Mouse (Mus musculus) CH12.LX (cell line): ENCODE results near the gene Kcnj11. TPM values are rescaled to one million over a fixed set of nuclear protein-coding genes. Genes with fewer than 3 reads are reported as not detected.

Experiments used
- DNase-seq: peaks from one replicate; pipeline ENCODE4 v3.0.0-alpha.2; 2013; ENCODE audit errors: extremely low read depth
- H3K27ac ChIP-seq: 2 replicates; pipeline ENCODE4 v1.5.1; 2012; ENCODE audit warnings: low read depth, mild to moderate bottlenecking, control low read depth, moderate library complexity; ENCODE audit not compliant: insufficient read depth
- H3K27me3 ChIP-seq: replicated peaks from 2 replicates; pipeline ENCODE3; 2012; ENCODE audit warnings: inconsistent platforms
- H3K36me3 ChIP-seq, 2 experiments: replicated peaks in 1 of 2; 2 replicates each; pipeline versions ENCODE3 to v1.6.1; 2012; ENCODE audit warnings: inconsistent platforms in 1 of 2, low read length in 1 of 2, mild to moderate bottlenecking in 1 of 2, mixed read lengths in 1 of 2, moderate library complexity in 1 of 2; ENCODE audit not compliant: control insufficient read depth in 1 of 2, insufficient read depth in 1 of 2
- H3K4me1 ChIP-seq, 2 experiments: 2 replicates each; pipeline ENCODE4 v1.6.1; 2012; ENCODE audit warnings: inconsistent platforms in 1 of 2, moderate library complexity in 1 of 2; ENCODE audit not compliant: insufficient read depth in 2 of 2, control insufficient read depth in 1 of 2
- H3K4me2 ChIP-seq: 2 replicates; pipeline ENCODE4 v1.6.1; 2012; ENCODE audit warnings: low read depth, mild to moderate bottlenecking, control low read depth; ENCODE audit not compliant: poor library complexity, insufficient read depth, severe bottlenecking
- H3K4me3 ChIP-seq, 3 experiments: fragments of 150-350 bp in 1 of 3; sonication (generic) in 1 of 3; replicated peaks in 1 of 3; 2 replicates each; pipeline versions ENCODE3 to v1.5.1; 2011 to 2012; ENCODE audit warnings: low read depth in 2 of 3, low read length in 2 of 3, mild to moderate bottlenecking in 2 of 3, moderate library complexity in 2 of 3, control low read depth in 1 of 3, improper control_type of control experiment in 1 of 3, inconsistent platforms in 1 of 3, mixed read lengths in 1 of 3; ENCODE audit not compliant: poor library complexity in 1 of 3
- H3K79me2 ChIP-seq: replicated peaks from 2 replicates; pipeline ENCODE4 v1.6.1; 2012; ENCODE audit warnings: mild to moderate bottlenecking, moderate library complexity; ENCODE audit not compliant: control insufficient read depth, poor library complexity, insufficient read depth, severe bottlenecking; ENCODE audit errors: extremely low read depth
- H3K9ac ChIP-seq: 2 replicates; pipeline ENCODE4 v1.6.1; 2012; ENCODE audit warnings: low read depth, mild to moderate bottlenecking, control low read depth, moderate library complexity; ENCODE audit not compliant: insufficient read depth
- H3K9me3 ChIP-seq: replicated peaks from 2 replicates; pipeline ENCODE3; 2012; ENCODE audit warnings: low read length, inconsistent platforms, mixed read lengths
- BHLHE40 ChIP-seq: IDR thresholded peaks from 2 replicates; pipeline ENCODE4 v1.6.1; 2011; ENCODE audit warnings: mild to moderate bottlenecking, low read depth, low read length, improper control_type of control experiment
- CHD1 ChIP-seq: IDR thresholded peaks from 2 replicates; pipeline ENCODE4 v1.6.1; 2012; ENCODE audit warnings: low read depth, low read length, improper control_type of control experiment, inconsistent platforms
- CTCF ChIP-seq, 2 experiments: IDR thresholded peaks in 1 of 2; conservative IDR thresholded peaks in 1 of 2; 2 replicates each; pipeline ENCODE4 v1.5.1; 2011 to 2012; ENCODE audit warnings: low read depth in 2 of 2, low read length in 2 of 2, improper control_type of control experiment in 1 of 2, inconsistent platforms in 1 of 2, mild to moderate bottlenecking in 1 of 2, moderate library complexity in 1 of 2
- E2F4 ChIP-seq: IDR thresholded peaks from 2 replicates; pipeline ENCODE4 v1.6.1; 2011; ENCODE audit warnings: low read depth, low read length, improper control_type of control experiment; ENCODE audit not compliant: insufficient replicate concordance
- ELF1 ChIP-seq: IDR thresholded peaks from 2 replicates; pipeline ENCODE4 v1.6.1; 2014; ENCODE audit warnings: low read depth, mild to moderate bottlenecking, inconsistent platforms, low read length, improper control_type of control experiment
- EP300 ChIP-seq: IDR thresholded peaks from 2 replicates; pipeline ENCODE4 v1.6.1; 2011; ENCODE audit warnings: low read length, improper control_type of control experiment
- ETS1 ChIP-seq: conservative IDR thresholded peaks from 2 replicates; pipeline ENCODE4 v1.6.1; 2012; ENCODE audit warnings: low read depth, mild to moderate bottlenecking, inconsistent platforms, low read length, improper control_type of control experiment, moderate library complexity
- GABPA ChIP-seq: IDR thresholded peaks from 2 replicates; pipeline ENCODE4 v1.6.1; 2012; ENCODE audit warnings: low read depth, low read length, improper control_type of control experiment, inconsistent platforms; ENCODE audit not compliant: insufficient replicate concordance
- HCFC1 ChIP-seq: IDR thresholded peaks from 2 replicates; pipeline ENCODE4 v1.6.1; 2012; ENCODE audit warnings: low read depth, mild to moderate bottlenecking, inconsistent platforms, low read length, improper control_type of control experiment
- IRF4 ChIP-seq: IDR thresholded peaks from 2 replicates; pipeline ENCODE4 v1.6.1; 2014; ENCODE audit warnings: low read depth, mild to moderate bottlenecking, inconsistent platforms, low read length, improper control_type of control experiment
- JUND ChIP-seq: conservative IDR thresholded peaks from 2 replicates; pipeline ENCODE4 v1.6.1; 2011; ENCODE audit warnings: low read depth, low read length, improper control_type of control experiment
- KAT2A ChIP-seq: IDR thresholded peaks from 2 replicates; pipeline ENCODE4 v1.6.1; 2012; ENCODE audit warnings: low read length, improper control_type of control experiment, inconsistent platforms; ENCODE audit not compliant: insufficient replicate concordance
- MAFK ChIP-seq: IDR thresholded peaks from 2 replicates; pipeline ENCODE4 v1.6.1; 2011; ENCODE audit warnings: low read length, improper control_type of control experiment; ENCODE audit not compliant: insufficient replicate concordance
- MAZ ChIP-seq: IDR thresholded peaks from 2 replicates; pipeline ENCODE4 v1.6.1; 2012; ENCODE audit warnings: low read depth, mild to moderate bottlenecking, inconsistent platforms, low read length, improper control_type of control experiment, moderate library complexity
- MYC ChIP-seq: IDR thresholded peaks from 2 replicates; pipeline ENCODE4 v1.6.1; 2011; ENCODE audit warnings: low read depth, mild to moderate bottlenecking, improper control_type of control experiment, low read length
- NELFE ChIP-seq: IDR thresholded peaks from 2 replicates; pipeline ENCODE4 v1.6.1; 2011; ENCODE audit warnings: low read depth, low read length, improper control_type of control experiment
- NRF1 ChIP-seq: IDR thresholded peaks from 2 replicates; pipeline ENCODE4 v1.6.1; 2014; ENCODE audit warnings: low read depth, mild to moderate bottlenecking, inconsistent platforms, low read length, improper control_type of control experiment, moderate library complexity
- PAX5 ChIP-seq: IDR thresholded peaks from 2 replicates; pipeline ENCODE4 v1.6.1; 2012; ENCODE audit warnings: low read length, inconsistent platforms, mixed read lengths
- POLR2A ChIP-seq: IDR thresholded peaks from 2 replicates; pipeline ENCODE4 v1.6.1; 2011; ENCODE audit warnings: low read depth, mild to moderate bottlenecking, improper control_type of control experiment, low read length
- POLR2AphosphoS2 ChIP-seq: IDR thresholded peaks from 2 replicates; pipeline ENCODE4 v1.6.1; 2011; ENCODE audit warnings: low read depth, low read length, improper control_type of control experiment
- RAD21 ChIP-seq: IDR thresholded peaks from 2 replicates; pipeline ENCODE4 v1.6.1; 2011; ENCODE audit warnings: low read depth, mild to moderate bottlenecking, low read length, improper control_type of control experiment, moderate library complexity
- RCOR1 ChIP-seq: conservative IDR thresholded peaks from 2 replicates; pipeline ENCODE4 v1.6.1; 2012; ENCODE audit warnings: low read depth, mild to moderate bottlenecking, inconsistent platforms, low read length, improper control_type of control experiment
- SMC3 ChIP-seq: IDR thresholded peaks from 2 replicates; pipeline ENCODE4 v1.6.1; 2011; ENCODE audit warnings: low read depth, low read length, improper control_type of control experiment
- TBP ChIP-seq: conservative IDR thresholded peaks from 2 replicates; pipeline ENCODE4 v1.6.1; 2011; ENCODE audit warnings: low read depth, low read length, improper control_type of control experiment
- TCF12 ChIP-seq: IDR thresholded peaks from 2 replicates; pipeline ENCODE4 v1.6.1; 2014; ENCODE audit warnings: low read depth, mild to moderate bottlenecking, inconsistent platforms, low read length, improper control_type of control experiment
- UBTF ChIP-seq: IDR thresholded peaks from 2 replicates; pipeline ENCODE4 v1.6.1; 2012; ENCODE audit warnings: low read depth, mild to moderate bottlenecking, inconsistent platforms, low read length, improper control_type of control experiment, moderate library complexity
- ZC3H11A ChIP-seq: IDR thresholded peaks from 2 replicates; pipeline ENCODE4 v1.6.1; 2012; ENCODE audit warnings: low read depth, mild to moderate bottlenecking, inconsistent platforms, low read length, improper control_type of control experiment
- ZKSCAN1 ChIP-seq: IDR thresholded peaks from 2 replicates; pipeline ENCODE4 v1.6.1; 2012; ENCODE audit warnings: low read depth, inconsistent platforms, low read length, improper control_type of control experiment, borderline replicate concordance
- ZMIZ1 ChIP-seq: IDR thresholded peaks from 2 replicates; pipeline ENCODE4 v1.6.1; 2012; ENCODE audit warnings: low read depth, mild to moderate bottlenecking, inconsistent platforms, low read length, improper control_type of control experiment
- dilution Hi-C: fragments of 300-500 bp; cut with MboI; formaldehyde crosslinking; loops from 2 replicates; pipeline ENCODE4 v1.14.3; 2020; ENCODE audit warnings: low sequenced_read_pairs; ENCODE audit not compliant: extremely low pct_unique_long_range_greater_than_20kb, extremely low pct_ligation_motif_present
- in situ Hi-C: fragments of 300-500 bp; cut with MboI; formaldehyde crosslinking; loops from 3 replicates; pipeline ENCODE4 v1.14.3; 2019; ENCODE audit warnings: low sequenced_read_pairs, low pct_ligation_motif_present, low pct_unique_long_range_greater_than_20kb, mixed read lengths
- polyA plus RNA-seq: library from polyadenylated mRNA; unstranded; fragments of >175 nt; gene quantifications from 2 replicates; pipeline ENCODE4 v1.2.1, GENCODE M21; 2012; ENCODE audit warnings: low read depth; ENCODE audit not compliant: insufficient read length
- total RNA-seq, 2 experiments: library from RNA; depleted of rRNA; stranded (reverse); fragments of 300-350 nt in 1 of 2; fragments of >200 nt in 1 of 2; gene quantifications; 2 replicates each; pipeline ENCODE4 v1.2.3; 2012 to 2014

The Kcnj11 gene
- total and polyA plus RNA-seq, 3 experiments, result not detected

GRCm38 (mm10) chr7:46097319-46097783 lies 3.2 kb downstream of the Kcnj11 start:
- dilution Hi-C loops (no loop called here), in situ Hi-C loops (loop anchor here (5.0 kb wide), 1 partner anchor 105 kb away; no protein-coding TSS in a partner anchor)
- Histone ChIP-seq H3K4me2 (no peak overlapping the region), H3K27me3 (peaks cover 82% of the 10 kb centered on the region), H3K27ac (no peak overlapping the region), H3K9ac (no peak overlapping the region), H3K4me3 (no peak overlapping the region), H3K79me2 (no peaks in the 10 kb centered on the region), H3K36me3 (no peaks in the 10 kb centered on the region), H3K9me3 (no peaks in the 10 kb centered on the region), H3K4me1 (no peaks in the 10 kb centered on the region)
- no peak for DNase-seq
- no peak for TF ChIP-seq SMC3
- no peak for TF ChIP-seq HCFC1
- TF ChIP-seq ETS1, result no peak
- no peak for TF ChIP-seq CHD1
- no peak for TF ChIP-seq ZMIZ1
- TF ChIP-seq NRF1, result no peak
- no peak for TF ChIP-seq CTCF (conservative IDR thresholded peaks at IDR 0.05 in 1 of 2, IDR thresholded peaks at IDR 0.05 in 1 of 2; ENCODE audit: low read depth in 2 of 2, low read length in 2 of 2)
- no peak for TF ChIP-seq NELFE
- no peak for TF ChIP-seq TCF12
- no peak for TF ChIP-seq IRF4

- DNase-seq, result peak; percentile 64
- Histone ChIP-seq H3K27me3 (peaks cover 80% of the 10 kb centered on the region), H3K4me2 (no peak overlapping the region), H3K4me1 (no peaks in the 10 kb centered on the region), H3K79me2 (no peaks in the 10 kb centered on the region), H3K27ac (no peak overlapping the region), H3K9me3 (no peaks in the 10 kb centered on the region), H3K36me3 (no peaks in the 10 kb centered on the region), H3K4me3 (no peak overlapping the region), H3K9ac (no peak overlapping the region)
- dilution Hi-C loops, result no loop called here
- in situ Hi-C loops, result loop anchor here (5.0 kb wide), 1 partner anchor 106 kb away; no protein-coding TSS in a partner anchor
- no peak for TF ChIP-seq HCFC1
- TF ChIP-seq RAD21, result peak; percentile 96
- no peak for TF ChIP-seq MYC
- TF ChIP-seq MAFK, result no peak
- TF ChIP-seq TBP, result no peak
- no peak for TF ChIP-seq PAX5
- no peak for TF ChIP-seq E2F4
- no peak for TF ChIP-seq EP300
- TF ChIP-seq KAT2A, result no peak
- no peak for TF ChIP-seq ELF1
- no peak for TF ChIP-seq POLR2AphosphoS2
- TF ChIP-seq NELFE, result peak; percentile 35; the same call in 1 of the 2 replicates
- no peak for TF ChIP-seq RCOR1
- no peak for TF ChIP-seq IRF4
- TF ChIP-seq ZKSCAN1, result no peak
- no peak for TF ChIP-seq UBTF
- no peak for TF ChIP-seq JUND
- no peak for TF ChIP-seq POLR2A
- TF ChIP-seq CTCF (conservative IDR thresholded peaks at IDR 0.05 in 1 of 2, IDR thresholded peaks at IDR 0.05 in 1 of 2; ENCODE audit: low read depth in 2 of 2, low read length in 2 of 2), result peak; percentile 87 to 95
- no peak for TF ChIP-seq GABPA
- no peak for TF ChIP-seq TCF12
- peak; percentile 62; the same call in 1 of the 2 replicates for TF ChIP-seq ZC3H11A
- no peak for TF ChIP-seq BHLHE40
- peak; percentile 89 for TF ChIP-seq SMC3
- no peak for TF ChIP-seq MAZ
Measured at GRCm38 (mm10) chr7:46096136-46096535, 4.4 kb downstream of the Kcnj11 start.
